Mouse (Mus musculus) CH12.LX (cell line): ENCODE measurements around the gene Ndufaf3. TPM values are rescaled to one million over a fixed set of nuclear protein-coding genes. Genes with fewer than 3 reads are reported as not detected.

Experiments
- DNase-seq: peaks from one replicate; pipeline ENCODE4 v3.0.0-alpha.2; 2013; ENCODE audit errors: extremely low read depth
- H3K27ac ChIP-seq: 2 replicates; pipeline ENCODE4 v1.5.1; 2012; ENCODE audit warnings: low read depth, mild to moderate bottlenecking, control low read depth, moderate library complexity; ENCODE audit not compliant: insufficient read depth
- H3K27me3 ChIP-seq: replicated peaks from 2 replicates; pipeline ENCODE3; 2012; ENCODE audit warnings: inconsistent platforms
- H3K36me3 ChIP-seq, 2 experiments: replicated peaks in 1 of 2; 2 replicates each; pipeline versions ENCODE3 to v1.6.1; 2012; ENCODE audit warnings: inconsistent platforms in 1 of 2, low read length in 1 of 2, mild to moderate bottlenecking in 1 of 2, mixed read lengths in 1 of 2, moderate library complexity in 1 of 2; ENCODE audit not compliant: control insufficient read depth in 1 of 2, insufficient read depth in 1 of 2
- H3K4me1 ChIP-seq, 2 experiments: 2 replicates each; pipeline ENCODE4 v1.6.1; 2012; ENCODE audit warnings: inconsistent platforms in 1 of 2, moderate library complexity in 1 of 2; ENCODE audit not compliant: insufficient read depth in 2 of 2, control insufficient read depth in 1 of 2
- H3K4me2 ChIP-seq: 2 replicates; pipeline ENCODE4 v1.6.1; 2012; ENCODE audit warnings: low read depth, mild to moderate bottlenecking, control low read depth; ENCODE audit not compliant: poor library complexity, insufficient read depth, severe bottlenecking
- H3K4me3 ChIP-seq, 3 experiments: fragments of 150-350 bp in 1 of 3; sonication (generic) in 1 of 3; replicated peaks in 1 of 3; 2 replicates each; pipeline versions ENCODE3 to v1.5.1; 2011 to 2012; ENCODE audit warnings: low read depth in 2 of 3, low read length in 2 of 3, mild to moderate bottlenecking in 2 of 3, moderate library complexity in 2 of 3, control low read depth in 1 of 3, improper control_type of control experiment in 1 of 3, inconsistent platforms in 1 of 3, mixed read lengths in 1 of 3; ENCODE audit not compliant: poor library complexity in 1 of 3
- H3K79me2 ChIP-seq: replicated peaks from 2 replicates; pipeline ENCODE4 v1.6.1; 2012; ENCODE audit warnings: mild to moderate bottlenecking, moderate library complexity; ENCODE audit not compliant: control insufficient read depth, poor library complexity, insufficient read depth, severe bottlenecking; ENCODE audit errors: extremely low read depth
- H3K9ac ChIP-seq: 2 replicates; pipeline ENCODE4 v1.6.1; 2012; ENCODE audit warnings: low read depth, mild to moderate bottlenecking, control low read depth, moderate library complexity; ENCODE audit not compliant: insufficient read depth
- H3K9me3 ChIP-seq: replicated peaks from 2 replicates; pipeline ENCODE3; 2012; ENCODE audit warnings: low read length, inconsistent platforms, mixed read lengths
- CHD2 ChIP-seq: IDR thresholded peaks from 2 replicates; pipeline ENCODE4 v1.6.1; 2011; ENCODE audit warnings: low read length, improper control_type of control experiment
- CTCF ChIP-seq, 2 experiments: IDR thresholded peaks in 1 of 2; conservative IDR thresholded peaks in 1 of 2; 2 replicates each; pipeline ENCODE4 v1.5.1; 2011 to 2012; ENCODE audit warnings: low read depth in 2 of 2, low read length in 2 of 2, improper control_type of control experiment in 1 of 2, inconsistent platforms in 1 of 2, mild to moderate bottlenecking in 1 of 2, moderate library complexity in 1 of 2
- E2F4 ChIP-seq: IDR thresholded peaks from 2 replicates; pipeline ENCODE4 v1.6.1; 2011; ENCODE audit warnings: low read depth, low read length, improper control_type of control experiment; ENCODE audit not compliant: insufficient replicate concordance
- ETS1 ChIP-seq: conservative IDR thresholded peaks from 2 replicates; pipeline ENCODE4 v1.6.1; 2012; ENCODE audit warnings: low read depth, mild to moderate bottlenecking, inconsistent platforms, low read length, improper control_type of control experiment, moderate library complexity
- GABPA ChIP-seq: IDR thresholded peaks from 2 replicates; pipeline ENCODE4 v1.6.1; 2012; ENCODE audit warnings: low read depth, low read length, improper control_type of control experiment, inconsistent platforms; ENCODE audit not compliant: insufficient replicate concordance
- SMC3 ChIP-seq: IDR thresholded peaks from 2 replicates; pipeline ENCODE4 v1.6.1; 2011; ENCODE audit warnings: low read depth, low read length, improper control_type of control experiment
- TCF12 ChIP-seq: IDR thresholded peaks from 2 replicates; pipeline ENCODE4 v1.6.1; 2014; ENCODE audit warnings: low read depth, mild to moderate bottlenecking, inconsistent platforms, low read length, improper control_type of control experiment
- USF1 ChIP-seq: IDR thresholded peaks from 2 replicates; pipeline ENCODE4 v1.6.1; 2014; ENCODE audit warnings: low read depth, mild to moderate bottlenecking, inconsistent platforms, low read length, improper control_type of control experiment
- USF2 ChIP-seq: conservative IDR thresholded peaks from 2 replicates; pipeline ENCODE4 v1.6.1; 2011; ENCODE audit warnings: low read depth, low read length, improper control_type of control experiment
- dilution Hi-C: fragments of 300-500 bp; cut with MboI; formaldehyde crosslinking; loops from 2 replicates; pipeline ENCODE4 v1.14.3; 2020; ENCODE audit warnings: low sequenced_read_pairs; ENCODE audit not compliant: extremely low pct_unique_long_range_greater_than_20kb, extremely low pct_ligation_motif_present
- in situ Hi-C: fragments of 300-500 bp; cut with MboI; formaldehyde crosslinking; loops from 3 replicates; pipeline ENCODE4 v1.14.3; 2019; ENCODE audit warnings: low sequenced_read_pairs, low pct_ligation_motif_present, low pct_unique_long_range_greater_than_20kb, mixed read lengths
- polyA plus RNA-seq: library from polyadenylated mRNA; unstranded; fragments of >175 nt; gene quantifications from 2 replicates; pipeline ENCODE4 v1.2.1, GENCODE M21; 2012; ENCODE audit warnings: low read depth; ENCODE audit not compliant: insufficient read length
- total RNA-seq, 2 experiments: library from RNA; depleted of rRNA; stranded (reverse); fragments of 300-350 nt in 1 of 2; fragments of >200 nt in 1 of 2; gene quantifications; 2 replicates each; pipeline ENCODE4 v1.2.3; 2012 to 2014

Gene Ndufaf3
- total and polyA plus RNA-seq, 3 experiments, result 15.7 to 27.2 (median 25.7) TPM

DNA sequence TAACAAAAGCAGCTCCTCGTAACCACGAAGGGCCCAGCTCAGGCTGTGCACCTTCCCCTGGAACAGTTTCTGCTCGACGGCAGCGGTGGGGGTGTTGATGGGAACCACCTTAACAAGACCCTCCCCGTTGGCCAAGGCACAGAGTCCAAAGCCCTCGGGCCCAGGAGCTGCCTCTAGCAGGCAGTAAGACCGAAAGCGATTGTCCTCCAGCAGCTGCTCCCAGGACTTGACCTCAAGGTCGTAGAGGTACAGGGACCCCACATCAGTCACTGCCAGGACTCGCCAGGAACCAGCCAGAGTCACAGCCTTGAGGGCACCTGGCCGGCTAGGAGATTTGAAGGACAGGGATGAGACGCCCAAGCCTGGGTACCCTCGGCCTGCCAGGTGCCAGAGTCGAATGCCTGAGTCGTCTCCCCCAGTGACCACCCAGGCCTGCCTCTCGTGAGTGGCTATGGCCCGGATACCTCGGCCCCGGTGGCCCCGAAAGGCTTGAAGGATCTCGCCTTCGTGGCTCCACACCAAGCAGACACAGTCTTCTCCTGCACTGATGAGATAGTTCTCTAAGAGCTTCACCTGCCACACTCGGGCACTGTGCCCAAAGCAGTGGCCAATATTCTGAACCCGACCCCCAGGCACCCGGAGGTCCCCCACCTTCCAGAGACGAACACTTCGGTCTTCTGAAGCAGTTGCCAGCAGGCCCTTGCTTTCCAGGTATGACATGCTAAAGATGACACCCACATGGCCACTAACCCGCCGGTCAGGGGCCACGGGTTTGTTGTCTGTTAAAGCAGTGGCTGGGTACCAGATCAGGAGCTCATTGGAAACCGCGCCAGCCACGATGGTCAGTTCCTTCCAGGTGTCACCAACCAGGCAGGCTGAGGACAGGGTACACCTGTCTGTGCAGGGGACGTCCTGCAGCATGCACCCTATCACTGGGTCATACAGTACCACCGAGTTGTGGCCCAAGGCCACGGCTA, 8.4 kb upstream of the Ndufaf3 start:
- Histone ChIP-seq H3K27ac (no peak overlapping the region), H3K79me2 (no peaks in the 10 kb centered on the region), H3K27me3 (no peaks in the 10 kb centered on the region), H3K9me3 (no peaks in the 10 kb centered on the region), H3K9ac (no peak overlapping the region), H3K4me3 (no peak overlapping the region)
- no peak for DNase-seq
- no peak for TF ChIP-seq E2F4
- TF ChIP-seq ETS1, result no peak
- no peak for TF ChIP-seq USF2
- no peak for TF ChIP-seq CTCF (conservative IDR thresholded peaks at IDR 0.05 in 1 of 2, IDR thresholded peaks at IDR 0.05 in 1 of 2; ENCODE audit: low read depth in 2 of 2, low read length in 2 of 2)
- TF ChIP-seq CHD2, result no peak
- TF ChIP-seq TCF12, result no peak
- no peak for TF ChIP-seq USF1
- TF ChIP-seq, all 38 proteins: peak for 0
- Histone ChIP-seq H3K4me2 (no peak overlapping the region), H3K4me1 (peaks cover 10 to 29% of the 10 kb centered on the region in 2 experiments), H3K36me3 (peaks cover 54 to 95% of the 10 kb centered on the region in 2 experiments)
- in situ Hi-C loops (no loop called here), dilution Hi-C loops (no loop called here)

DNA sequence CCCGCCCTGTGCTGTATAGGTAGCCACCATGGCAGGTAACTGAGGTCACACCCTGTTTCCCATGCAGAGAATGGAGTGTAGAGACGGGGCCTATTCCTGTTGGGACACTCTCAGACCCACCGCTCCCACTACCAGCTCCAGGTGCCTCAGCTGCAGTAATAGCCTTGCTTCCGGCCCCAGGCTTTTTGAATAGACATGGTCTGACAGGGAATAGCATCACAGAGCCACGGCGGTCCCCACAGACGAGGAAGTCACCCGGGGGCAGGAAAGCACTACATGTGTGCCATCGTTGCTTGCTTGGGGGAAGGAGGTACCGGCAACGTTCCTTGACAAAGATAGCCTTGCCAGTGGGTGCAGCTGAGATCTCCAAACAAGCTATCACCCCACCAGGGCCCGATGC, 7.7 kb upstream of the Ndufaf3 start:
- in situ Hi-C loops (no loop called here), dilution Hi-C loops (no loop called here)
- Histone ChIP-seq H3K4me1 (peaks cover 10 to 29% of the 10 kb centered on the region in 2 experiments), H3K79me2 (0 out of 2 replicates have a peak, but pooled peaks cover 2% of the 10 kb centered on the region), H3K27me3 (no peaks in the 10 kb centered on the region), H3K36me3 (peaks cover 51 to 88% of the 10 kb centered on the region in 2 experiments), H3K4me2 (no peak overlapping the region), H3K4me3 (no peak overlapping the region), H3K9ac (no peak overlapping the region), H3K9me3 (no peaks in the 10 kb centered on the region), H3K27ac (no peak overlapping the region)
- no peak for TF ChIP-seq SMC3
- TF ChIP-seq GABPA, result no peak
- no peak for DNase-seq
